Mouse (Mus musculus): ENCODE measurements around the gene Fam227a.
A peak's percentile ranks its signal among the peaks of the same experiment; 100 is the strongest.

Gene Fam227a

DNA sequence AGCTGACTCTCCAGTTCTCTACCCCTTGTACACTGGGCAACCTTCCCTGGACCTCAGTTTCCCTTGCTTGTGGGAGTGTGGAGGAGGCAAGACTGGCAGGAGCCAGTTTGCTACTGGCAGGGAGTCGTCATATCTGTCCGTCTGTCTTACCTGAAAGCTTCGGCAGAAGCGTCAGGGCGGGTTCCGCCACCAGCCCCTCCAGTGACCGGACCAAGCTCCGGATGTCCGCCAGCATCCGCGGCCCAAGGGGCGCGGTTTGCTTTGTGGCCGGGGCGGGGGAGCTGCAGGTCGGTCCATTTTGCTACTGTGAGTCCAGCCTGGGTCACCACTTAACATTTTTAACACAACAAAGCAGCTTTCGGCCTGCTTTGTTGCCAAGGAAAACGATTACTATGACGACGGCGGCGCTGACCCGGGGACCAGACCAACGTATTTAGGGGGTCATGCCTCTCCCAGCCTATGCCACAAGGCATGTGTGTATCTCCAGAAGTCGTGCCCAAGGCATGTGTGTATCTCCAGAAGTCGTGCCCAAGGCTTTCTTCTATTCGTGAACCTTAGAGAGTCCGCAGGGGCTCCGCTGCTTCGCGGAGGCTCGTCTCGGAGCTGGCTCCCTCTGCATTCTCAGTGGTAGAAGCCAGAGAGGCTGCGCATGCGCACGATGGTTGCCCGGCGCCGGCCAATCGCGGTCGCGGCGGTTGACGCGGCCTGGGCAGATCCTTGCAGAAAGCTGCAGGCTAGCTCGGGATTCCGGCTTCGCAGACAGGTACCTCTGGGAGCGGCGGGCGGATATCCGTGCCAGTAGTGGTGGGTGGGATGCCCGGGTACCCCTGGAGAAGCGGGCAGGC lies at the start of gene Fam227a, which contains the start of gene Cby1:
Fam227a (minus strand) TSS at position 426 of the 845 bp plus-strand sequence.
Cby1 (plus strand) TSS at position 669 of the 845 bp plus-strand sequence.
- peak; percentile 98 to 99 for DNase-seq

DNA sequence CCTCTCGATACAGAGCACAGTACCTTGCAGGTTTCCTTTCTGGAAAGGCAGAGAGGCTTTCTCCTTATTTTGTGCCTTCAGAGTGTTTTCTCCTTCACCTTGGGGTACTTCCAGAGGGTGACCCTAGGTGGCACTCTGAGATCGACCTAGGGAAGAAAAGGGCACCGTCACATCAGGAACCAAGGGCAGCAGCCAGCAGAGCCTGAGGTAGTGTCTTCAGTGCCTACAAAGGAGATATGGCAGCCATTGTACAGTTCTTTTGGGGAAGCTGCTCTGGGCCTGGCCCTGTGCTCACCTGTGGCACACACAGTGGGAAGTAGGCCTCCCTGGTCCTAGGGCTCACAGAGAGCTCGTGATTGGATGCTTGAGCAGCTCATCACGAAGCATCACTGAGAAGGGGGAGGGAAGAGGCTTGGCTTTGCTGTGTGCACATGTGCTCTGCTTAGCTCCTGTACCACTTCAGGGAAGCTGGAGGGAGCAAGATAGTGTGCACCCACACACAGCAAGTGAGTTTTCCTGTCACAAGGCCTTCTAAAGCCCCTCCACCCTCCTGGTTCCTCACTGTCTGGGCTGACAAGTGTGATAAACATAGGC lies 49.6 kb upstream of the Fam227a start:
- no peak for DNase-seq

DNA sequence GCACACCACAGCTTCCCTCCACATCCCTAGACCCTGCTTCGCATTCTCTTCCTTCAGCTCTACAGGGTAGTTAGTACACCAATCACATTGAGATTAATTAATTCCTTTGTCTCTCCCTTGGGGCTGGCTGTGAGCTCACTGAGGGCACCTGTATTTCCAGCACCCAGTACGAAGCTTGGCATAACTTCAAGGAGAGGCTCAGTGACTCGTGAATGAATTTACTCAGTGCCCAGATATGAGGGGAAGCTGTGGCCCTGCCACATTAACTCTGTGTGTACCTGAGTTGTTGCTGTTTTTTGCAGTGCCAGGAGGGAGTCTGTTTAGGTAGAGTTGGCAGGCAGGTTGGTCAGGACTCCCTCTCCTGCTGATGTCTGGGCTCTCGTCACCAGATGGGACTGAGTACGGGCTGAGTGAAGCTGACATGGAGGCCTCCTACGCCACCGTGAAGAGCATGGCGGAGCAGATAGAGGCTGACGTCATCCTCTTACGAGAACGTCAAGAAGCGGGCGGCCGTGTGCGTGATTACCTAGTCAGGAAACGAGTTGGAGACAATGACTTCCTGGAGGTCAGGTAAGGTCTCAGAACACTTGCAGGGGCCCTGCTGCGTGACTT lies 48.0 kb upstream of the Fam227a start:
- DNase-seq = peak; percentile 36 to 49

DNA sequence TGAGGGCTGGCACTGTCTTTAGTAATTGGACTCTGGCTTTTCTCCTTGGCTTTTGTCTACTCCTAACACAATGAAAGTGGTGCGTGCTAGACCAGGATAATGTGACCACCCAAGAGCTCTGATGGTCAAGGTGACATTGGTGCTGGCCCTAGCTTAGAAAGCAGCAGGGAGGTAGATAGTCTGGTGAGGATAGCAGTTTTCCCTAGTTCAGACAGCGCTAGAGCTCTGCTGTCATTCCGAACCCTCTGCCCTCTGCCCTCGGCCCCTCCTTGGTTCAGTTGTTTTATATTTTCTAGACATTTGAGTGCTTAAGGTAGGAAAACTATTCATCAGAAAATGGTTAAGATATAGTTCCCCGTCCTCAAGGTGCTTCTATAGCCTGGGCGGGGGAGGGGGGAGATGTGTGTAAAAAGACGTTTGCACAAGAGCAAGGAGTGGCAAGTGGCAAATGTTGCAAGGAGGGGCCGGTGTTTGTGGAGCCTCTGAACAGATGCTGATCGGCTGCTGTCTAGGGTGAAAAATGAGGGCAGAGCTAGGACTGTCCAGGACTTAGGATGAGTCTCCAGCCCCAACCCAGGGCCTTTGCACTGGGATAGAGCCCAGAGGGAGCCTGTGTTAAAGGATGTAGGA lies 38.9 kb upstream of the Fam227a start:
- DNase-seq = peak in 1 of 2 experiments; percentile 35

DNA sequence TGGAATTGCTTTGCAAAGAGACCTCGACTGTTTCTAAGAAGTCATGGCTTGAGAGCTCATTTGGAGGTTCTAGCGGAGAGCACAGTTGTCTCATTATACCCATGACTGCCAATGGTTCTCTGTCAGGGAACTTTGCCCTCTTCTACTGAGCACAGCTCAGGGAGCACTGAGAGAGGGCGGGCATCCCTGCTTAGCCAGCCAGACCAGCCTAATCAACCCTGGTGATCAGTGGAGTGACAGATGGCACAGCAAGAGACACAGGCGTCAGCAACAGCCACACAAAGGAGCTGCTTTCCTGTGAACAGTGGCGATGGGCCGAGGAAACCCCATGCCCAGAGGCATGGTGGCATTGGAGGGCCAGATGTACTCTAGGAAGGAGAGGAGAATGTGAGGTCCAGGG lies 38.3 kb upstream of the Fam227a start:
- DNase-seq = peak; percentile 67 to 69

DNA sequence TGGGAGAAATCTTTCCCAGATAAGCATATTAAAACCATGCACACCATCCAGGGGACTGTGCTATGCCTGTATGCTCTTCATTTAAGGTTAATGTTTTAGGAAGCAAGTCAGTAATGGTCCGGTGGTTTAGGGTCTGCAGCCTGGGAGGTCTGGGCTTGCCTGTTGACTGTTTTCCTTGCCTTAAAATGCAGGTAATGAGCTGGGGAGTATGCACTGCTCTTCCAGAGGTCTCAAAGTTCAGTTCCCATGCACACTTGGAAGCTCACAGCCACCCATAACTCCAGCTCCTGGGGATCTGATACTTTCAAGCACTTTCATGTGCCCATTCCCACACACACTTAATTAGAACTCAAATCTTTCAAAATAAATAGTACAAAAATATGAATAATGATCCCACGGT lies 37.8 kb upstream of the Fam227a start:
- DNase-seq = no peak

DNA sequence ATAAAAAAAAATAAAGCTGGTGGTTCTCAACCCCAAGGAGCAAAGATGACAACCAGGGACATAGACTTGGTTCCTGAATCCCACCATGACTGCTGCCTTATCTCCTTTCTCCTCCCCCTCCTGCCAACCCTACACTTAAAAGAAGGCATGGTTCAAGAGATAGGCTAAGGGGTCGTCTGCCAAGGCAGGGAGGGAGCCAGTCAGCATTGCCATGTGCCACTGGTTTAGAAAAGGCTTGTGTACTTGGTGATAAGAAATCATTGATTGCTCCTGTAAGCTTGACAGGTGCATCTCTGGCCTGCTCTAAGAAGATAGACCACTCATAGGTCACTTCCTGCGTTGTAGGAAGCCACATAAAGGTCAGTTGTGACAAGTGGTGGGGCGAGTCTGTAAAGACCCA lies 36.8 kb upstream of the Fam227a start:
- DNase-seq = peak in 1 of 2 experiments; percentile 4

DNA sequence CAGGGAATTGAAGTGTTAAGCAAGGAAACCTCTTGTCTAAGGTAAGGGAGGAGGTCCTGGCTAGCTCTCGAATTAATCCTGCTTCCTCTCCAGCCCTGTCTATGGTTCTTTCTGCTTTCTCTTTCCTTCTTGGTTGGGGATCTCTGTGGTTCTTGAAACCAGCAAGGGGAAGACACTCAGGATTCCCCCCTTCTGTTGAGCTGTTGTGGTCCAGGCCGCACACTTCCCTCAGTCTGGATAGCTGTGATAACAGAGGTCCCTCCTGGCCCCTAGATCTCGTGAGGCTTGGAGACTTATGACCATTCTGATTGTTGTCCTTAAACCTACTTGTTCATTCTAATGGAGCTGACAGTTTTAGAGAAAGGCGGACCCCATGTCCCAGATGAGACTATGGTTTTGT lies 35.8 kb upstream of the Fam227a start:
- peak in 1 of 2 experiments; percentile 4 for DNase-seq

DNA sequence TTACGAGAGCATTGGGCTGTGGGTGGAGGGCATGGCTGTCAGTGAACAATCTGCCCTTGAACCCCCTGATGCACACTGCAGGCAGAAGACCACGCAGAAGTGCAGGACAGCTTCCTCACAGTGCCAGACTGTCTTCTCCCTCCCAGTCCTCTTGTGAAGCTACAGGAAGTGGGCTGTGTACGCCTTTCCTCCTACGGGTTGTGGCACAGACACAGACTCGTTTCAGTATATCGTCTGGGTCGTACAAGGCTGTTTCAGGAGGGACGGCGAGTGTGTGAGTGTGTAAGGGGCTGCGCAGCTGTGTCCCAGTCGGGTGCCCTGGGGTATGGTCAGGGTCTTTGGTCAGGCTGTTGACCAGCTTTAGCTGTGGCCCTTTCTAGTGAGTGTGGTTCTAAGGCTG lies 35.0 kb upstream of the Fam227a start:
- DNase-seq = peak in 1 of 2 experiments; percentile 6

DNA sequence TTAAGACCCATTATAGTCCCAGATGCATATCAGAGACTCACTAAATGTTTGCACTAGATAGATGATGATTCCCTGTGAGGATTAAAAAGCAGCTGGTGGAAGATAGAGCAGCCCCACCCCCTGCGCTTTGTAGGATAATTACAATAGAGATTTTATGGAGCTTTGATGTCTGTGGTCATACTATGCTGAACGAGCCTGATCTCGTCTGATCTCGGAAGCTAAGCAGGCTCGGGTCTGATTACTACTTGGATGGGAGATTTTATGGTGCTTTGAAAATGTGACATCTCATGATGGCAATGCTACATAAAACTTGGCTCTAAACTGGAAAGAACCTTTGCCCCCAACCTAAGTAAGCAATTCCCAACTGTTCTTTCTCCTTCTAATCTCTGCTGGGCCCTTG lies 33.6 kb upstream of the Fam227a start:
- peak in 1 of 2 experiments; percentile 7 for DNase-seq

DNA sequence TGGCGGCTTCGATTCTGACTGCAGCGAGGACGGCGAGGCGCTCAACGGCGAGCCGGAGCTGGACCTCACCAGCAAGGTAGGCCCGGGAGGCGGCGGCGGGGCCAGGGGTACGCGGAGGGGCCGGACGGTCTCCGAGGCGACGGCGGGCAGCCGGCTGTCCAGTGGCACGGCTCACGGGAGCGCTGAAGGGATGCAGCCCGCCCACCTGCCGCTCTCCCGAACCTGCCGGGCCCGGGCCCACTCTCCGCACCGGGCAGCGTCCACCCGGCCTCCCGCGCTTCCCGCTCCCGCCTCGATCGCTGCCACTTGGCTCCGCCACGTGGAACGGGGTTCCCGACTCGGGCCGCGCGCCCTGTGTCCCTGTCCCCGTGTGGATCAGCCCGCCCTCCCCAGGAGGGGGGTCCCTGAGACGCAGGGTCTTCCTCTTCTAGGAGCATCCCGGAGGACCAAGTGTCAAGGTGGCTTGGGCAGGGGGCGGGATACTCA lies 32.3 kb upstream of the Fam227a start:
- no peak for DNase-seq

DNA sequence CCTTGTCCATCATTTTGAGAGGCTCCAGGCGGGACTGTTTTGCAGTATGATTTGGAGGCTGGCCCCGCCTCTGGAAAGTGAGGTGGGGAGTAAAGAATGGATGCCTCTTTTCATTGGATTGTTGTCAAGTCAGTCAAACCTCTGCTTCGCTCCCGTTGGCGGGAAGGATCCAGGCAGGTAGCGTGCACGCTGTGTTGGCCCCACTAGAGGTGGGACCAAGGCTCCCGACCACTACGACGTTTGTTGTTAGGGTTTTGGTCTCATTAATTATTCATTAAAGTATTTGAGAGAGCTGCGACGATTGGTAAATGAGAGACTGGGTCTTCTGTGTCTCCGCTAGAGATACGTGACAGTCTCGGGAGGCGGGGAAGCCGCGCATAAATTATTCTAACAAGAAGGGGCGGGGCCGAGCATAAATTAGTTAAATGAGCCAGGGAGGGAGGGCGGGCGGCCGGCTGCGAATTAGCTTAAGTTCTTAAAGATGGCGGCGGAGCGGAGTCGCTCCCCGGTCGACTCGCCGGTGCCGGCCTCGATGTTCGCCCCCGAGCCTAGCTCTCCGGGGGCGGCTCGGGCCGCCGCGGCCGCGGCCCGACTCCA lies 31.8 kb upstream of the Fam227a start, which contains the start of gene Gtpbp1:
Gtpbp1 (plus strand) TSS at position 420 of the 597 bp plus-strand sequence.
- peak; percentile 95 to 98 for DNase-seq

DNA sequence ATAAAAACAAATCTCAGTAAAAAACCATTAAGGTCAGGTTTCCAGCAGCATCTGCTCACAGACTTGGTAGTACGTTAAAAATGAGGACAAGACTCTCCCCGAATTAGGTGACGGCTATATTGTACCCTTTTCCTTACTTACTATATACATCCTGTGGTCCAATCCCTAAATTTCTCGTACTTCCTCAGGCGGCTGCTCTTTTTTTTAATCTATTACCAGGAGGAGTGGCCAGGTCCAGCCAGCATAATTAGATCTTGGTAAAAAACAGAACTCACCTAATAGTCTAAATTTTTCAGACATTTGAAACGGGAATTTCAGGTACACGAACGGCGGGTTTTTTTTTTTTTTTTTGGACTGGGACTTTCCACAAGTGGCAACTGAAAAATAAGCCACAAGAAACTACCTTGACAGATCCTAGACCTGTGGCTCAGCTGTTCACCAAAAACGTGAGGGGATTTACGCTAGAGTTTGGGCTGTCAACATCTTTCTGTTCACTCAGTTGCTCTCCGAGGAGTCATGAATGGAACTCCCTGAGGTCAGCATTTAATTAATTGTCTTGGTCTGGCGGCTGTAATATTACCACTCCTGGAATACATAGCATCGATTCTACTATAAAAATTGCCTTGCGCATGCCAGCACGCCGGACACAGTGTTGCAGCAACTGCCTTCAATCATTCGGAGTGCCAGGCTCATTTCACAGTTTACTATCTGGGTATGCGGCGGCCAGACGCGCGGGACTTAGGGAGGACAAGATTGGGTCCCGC lies 31.1 kb upstream of the Fam227a start:
- DNase-seq = no peak

DNA sequence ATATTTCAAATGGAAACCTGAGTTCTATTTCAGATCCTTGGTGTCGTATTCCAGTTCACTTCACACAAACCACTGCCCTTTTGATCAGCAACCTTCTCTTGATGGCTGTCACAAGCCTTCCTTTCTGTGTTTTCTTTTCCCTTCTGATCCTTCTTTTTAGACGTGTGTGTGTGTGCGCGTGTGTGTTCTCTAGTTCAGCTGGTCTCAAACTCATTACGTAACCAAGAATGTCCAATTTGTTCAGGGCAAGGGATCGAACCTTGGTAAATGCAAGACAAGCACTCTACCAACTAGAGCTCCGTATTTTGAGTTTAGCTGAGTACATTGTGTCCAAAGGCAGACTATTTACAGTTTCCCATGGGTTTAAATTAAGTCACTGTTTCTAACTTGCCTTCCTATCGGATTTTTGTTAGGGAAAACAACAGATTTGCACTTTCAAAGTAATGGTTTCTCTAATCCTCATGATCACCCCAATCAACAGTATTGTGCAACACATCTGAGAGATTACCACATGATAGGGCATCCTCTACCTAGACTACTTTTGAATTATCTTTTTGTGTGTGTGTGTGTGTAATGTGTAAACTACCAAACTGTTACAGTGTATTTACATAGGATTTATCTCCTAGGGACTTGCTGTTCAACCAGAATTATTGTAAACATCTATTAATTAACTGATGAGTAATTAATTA lies 29.7 kb upstream of the Fam227a start:
- no peak for DNase-seq

DNA sequence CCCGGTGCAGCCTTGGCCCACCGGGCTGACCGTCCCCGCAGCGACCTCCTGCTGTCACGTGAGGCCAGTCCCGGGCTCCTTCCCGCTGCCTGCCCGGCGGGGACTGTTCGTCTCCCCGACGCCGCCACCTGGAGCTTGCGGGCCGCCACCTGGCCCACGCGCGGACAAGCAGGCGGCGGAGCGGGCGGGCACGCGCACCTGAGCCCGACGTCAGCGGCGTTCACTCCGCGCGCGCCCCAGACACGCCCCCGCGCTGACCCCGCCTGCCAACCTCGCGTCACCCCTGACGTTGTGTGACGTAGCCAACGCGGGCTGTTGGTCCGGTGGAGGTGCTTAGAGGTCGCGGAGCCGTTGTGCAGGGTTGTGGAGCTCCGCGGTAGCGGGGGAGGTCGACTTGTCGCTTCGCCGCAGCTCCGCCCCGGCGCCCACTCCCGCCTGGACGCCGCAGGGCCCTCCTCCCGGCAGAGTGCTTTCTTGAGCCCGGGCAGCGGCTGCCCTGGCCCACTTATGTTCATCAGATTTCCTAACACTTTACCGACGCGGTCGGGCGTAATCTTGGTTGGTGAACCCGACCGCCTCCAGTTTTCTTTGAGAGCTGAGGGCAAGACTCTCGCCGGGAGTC lies 29.0 kb upstream of the Fam227a start, which contains the start of gene Josd1:
Josd1 (minus strand) TSS at position 274 of the 622 bp plus-strand sequence.
- peak; percentile 99 for DNase-seq

DNA sequence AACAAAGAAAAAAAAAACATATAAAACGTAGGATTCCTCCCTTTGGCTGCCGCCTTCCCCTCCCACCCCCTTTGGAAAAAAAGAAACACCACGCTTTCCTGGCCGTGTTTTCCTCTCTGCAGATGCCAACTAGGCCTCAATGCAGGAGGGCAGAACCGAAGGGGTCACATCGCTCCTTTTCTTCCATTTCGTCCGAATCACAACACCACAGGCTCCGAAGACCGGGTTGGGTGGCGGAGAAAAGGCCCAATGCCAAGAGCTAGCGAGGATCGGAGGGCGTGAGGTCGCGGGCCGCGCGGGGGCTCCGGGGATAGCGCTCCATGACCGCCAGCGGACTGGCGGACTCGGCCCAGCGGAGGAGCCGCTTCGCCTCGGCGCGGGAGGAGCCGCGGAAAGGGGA lies 28.4 kb upstream of the Fam227a start:
- DNase-seq = no peak

DNA sequence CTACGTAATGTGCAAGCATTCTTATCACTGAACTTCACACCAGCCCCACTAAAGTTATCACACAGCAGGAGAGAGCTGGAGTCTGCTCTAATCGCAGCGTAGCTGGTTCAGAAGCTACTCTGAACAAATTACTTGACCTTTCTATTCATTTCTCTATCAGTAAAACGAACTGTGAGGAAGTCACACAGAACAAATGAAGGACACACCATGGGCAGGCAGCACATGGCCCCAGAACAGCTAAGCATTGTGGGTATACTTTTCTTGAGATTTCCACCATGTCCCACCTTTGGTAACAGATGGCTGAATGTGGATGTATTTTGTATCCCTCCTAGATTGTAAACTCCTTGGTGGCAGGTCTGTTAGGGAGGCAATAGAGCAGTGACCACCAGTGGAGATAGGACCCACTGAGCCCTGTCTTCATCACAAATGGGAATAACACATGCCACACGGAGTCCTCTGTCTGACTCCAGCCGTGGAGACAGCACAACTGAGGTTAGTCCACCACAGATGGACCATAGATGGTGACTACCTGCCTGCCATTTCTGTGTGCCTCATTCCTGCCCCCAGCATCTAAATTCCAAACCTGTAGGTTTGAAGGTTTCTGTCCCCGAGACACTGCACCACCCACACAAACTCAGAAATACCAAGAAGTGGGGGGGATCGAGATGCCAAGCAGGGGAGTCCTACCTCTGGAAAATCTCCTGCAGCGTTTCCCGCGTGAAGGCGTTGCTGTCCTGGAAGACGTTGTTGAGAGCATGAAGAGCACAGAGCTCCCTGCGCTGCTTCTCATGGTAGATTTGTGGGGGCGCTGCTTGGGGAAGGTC lies 27.5 kb upstream of the Fam227a start:
- DNase-seq = peak in 1 of 2 experiments; percentile 34

DNA sequence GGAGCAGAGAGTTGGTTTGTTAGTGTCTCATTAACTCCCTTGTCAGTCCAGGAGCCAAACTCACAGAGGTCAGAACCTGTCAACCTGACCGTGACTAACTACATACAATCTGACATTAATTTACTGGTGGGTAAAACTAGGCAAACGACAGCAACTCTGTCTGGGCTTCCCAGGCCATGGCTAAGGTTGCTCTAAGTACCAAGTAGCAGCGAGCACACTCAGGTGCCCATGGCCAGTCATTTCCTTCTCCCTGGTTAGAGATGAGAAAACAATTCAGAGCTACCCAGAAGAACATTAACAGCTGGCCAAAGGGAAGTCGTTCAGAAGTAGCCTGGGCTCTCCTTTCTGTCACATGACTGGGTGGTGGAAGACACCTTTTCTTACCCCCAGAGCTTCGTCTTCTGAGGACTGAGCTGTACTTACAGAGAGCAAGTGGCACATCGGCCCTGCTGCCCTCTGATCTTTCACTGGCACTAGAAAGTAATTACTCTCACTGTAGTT lies 26.4 kb upstream of the Fam227a start:
- no peak for DNase-seq

DNA sequence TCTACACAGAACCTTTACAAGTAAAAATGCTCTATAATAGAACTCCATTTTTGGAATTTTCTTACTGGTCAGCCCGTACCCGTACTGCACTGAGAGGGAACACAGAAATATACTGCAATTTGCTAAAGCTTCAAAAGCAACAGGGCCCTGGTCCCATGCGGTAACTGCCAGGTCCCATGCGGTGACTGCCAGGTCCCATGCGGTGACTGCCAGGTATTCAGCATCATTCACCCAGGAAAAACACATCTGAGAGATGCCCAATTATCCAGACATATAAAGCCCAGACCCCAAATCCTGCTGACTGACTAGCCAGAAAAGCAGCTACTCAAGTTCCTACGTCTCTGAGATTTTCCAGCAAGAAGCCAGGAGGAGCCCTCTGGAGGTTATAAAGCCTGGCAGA lies 25.9 kb upstream of the Fam227a start:
- peak; percentile 54 to 68 for DNase-seq
